Mouse (Mus musculus): ENCODE measurements around the gene Camsap2. TPM values are rescaled to one million over a fixed set of nuclear protein-coding genes. Genes with fewer than 3 reads are reported as not detected.

Camsap2 gene
- total and polyA plus RNA-seq, 3 experiments, result 7.6 to 38.3 (median 10.7) TPM

Other genes with a start within 250 kb of the Camsap2 start
- gene Kif21b, start 214.7 kb downstream of the Camsap2 start, total RNA-seq (2012; rRNA removed), result 4.0 and 7.6 TPM in 2 replicates
- gene Kif21b, start 214.7 kb downstream of the Camsap2 start, polyA plus RNA-seq (2012; ENCODE audit: insufficient read depth in 1 of 2, insufficient read length in 2 of 2, low read depth in 1 of 2, low replicate concordance in 2 of 2, missing spikeins in 1 of 2), result 10 to 100 TPM in 1 of 2 experiments, not detected in 1; 34.0 TPM
- not detected in 2 replicates for gene Mroh3, start 133.3 kb downstream of the Camsap2 start, total RNA-seq (2012; rRNA removed)
- gene Mroh3, start 133.3 kb downstream of the Camsap2 start, polyA plus RNA-seq (2012; ENCODE audit: insufficient read depth in 1 of 2, insufficient read length in 2 of 2, low read depth in 1 of 2, low replicate concordance in 2 of 2, missing spikeins in 1 of 2), result not detected
- 0.12 and 0.13 TPM in 2 replicates for gene Inava, start 111.8 kb downstream of the Camsap2 start, total RNA-seq (2012; rRNA removed)
- gene Inava, start 111.8 kb downstream of the Camsap2 start, polyA plus RNA-seq (2012; ENCODE audit: insufficient read depth in 1 of 2, insufficient read length in 2 of 2, low read depth in 1 of 2, low replicate concordance in 2 of 2, missing spikeins in 1 of 2), result under 1 TPM in 1 of 2 experiments, not detected in 1; 0.65 TPM
- not detected in 2 replicates for gene Gpr25, start 85.2 kb downstream of the Camsap2 start, total RNA-seq (2012; rRNA removed)
- gene Gpr25, start 85.2 kb downstream of the Camsap2 start, polyA plus RNA-seq (2012; ENCODE audit: insufficient read depth in 1 of 2, insufficient read length in 2 of 2, low read depth in 1 of 2, low replicate concordance in 2 of 2, missing spikeins in 1 of 2), result not detected
- gene Ddx59, start 69.2 kb upstream of the Camsap2 start, total RNA-seq (2012; rRNA removed), result 6.0 and 6.1 TPM in 2 replicates
- 1 to 10 TPM in 1 of 2 experiments, not detected in 1; 6.9 TPM for gene Ddx59, start 69.2 kb upstream of the Camsap2 start, polyA plus RNA-seq (2012; ENCODE audit: insufficient read depth in 1 of 2, insufficient read length in 2 of 2, low read depth in 1 of 2, low replicate concordance in 2 of 2, missing spikeins in 1 of 2)
- 6.5 and 9.5 TPM in 2 replicates for gene Kif14, start 120.2 kb upstream of the Camsap2 start, total RNA-seq (2012; rRNA removed)
- 10 to 100 TPM in 1 of 2 experiments, not detected in 1; 15.8 TPM for gene Kif14, start 120.2 kb upstream of the Camsap2 start, polyA plus RNA-seq (2012; ENCODE audit: insufficient read depth in 1 of 2, insufficient read length in 2 of 2, low read depth in 1 of 2, low replicate concordance in 2 of 2, missing spikeins in 1 of 2)

All from MEL (cell line).